Mouse (Mus musculus): ENCODE measurements around the gene Pomgnt1. TPM values are rescaled to one million over a fixed set of nuclear protein-coding genes. Genes with fewer than 3 reads are reported as not detected.

Gene Pomgnt1
- polyA plus RNA-seq, 1 experiment = 40.1 TPM

DNA sequence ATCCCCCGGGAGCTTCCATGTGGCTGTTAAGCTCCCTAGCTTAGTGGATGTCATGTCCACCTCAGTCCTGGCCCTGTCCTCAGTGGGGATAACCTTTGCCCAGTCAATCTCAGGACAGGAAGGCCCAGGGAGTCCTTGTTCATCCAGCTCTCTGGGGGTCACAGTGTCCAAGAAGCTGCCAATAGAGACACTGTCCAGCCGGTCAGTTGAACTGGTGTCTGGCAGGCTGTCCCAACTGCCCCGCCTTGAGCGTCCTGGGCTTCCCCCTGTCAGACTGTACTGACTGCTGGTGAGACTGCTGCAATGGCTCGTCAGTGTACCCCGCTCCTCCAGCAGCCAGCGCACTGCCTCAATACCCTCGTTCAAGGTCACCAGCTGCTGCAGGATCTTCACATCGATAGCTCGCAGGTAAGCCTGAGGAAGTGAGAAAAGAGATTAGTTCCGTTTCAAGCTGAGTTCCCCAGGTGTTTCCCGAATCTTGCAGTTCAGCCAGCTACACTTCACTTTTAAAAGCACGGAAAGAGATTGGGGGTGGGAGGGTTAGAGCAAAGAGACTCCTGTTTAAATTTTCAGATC, 13.9 kb downstream of the Pomgnt1 start:
- no peaks in the 10 kb centered on the region; the same call in 1 of the 2 replicates for H3K4me1 ChIP-seq (replicated peaks; ENCODE audit: control insufficient read depth, insufficient read depth, low read length)
- WGBS = 76% methylated on average over 13 of the region's 13 CpGs
- no peak for DNase-seq
- no peak overlapping the region for H3K27ac ChIP-seq (ENCODE audit: control insufficient read depth, insufficient read depth, low read length)
- H3K36me3 ChIP-seq (ENCODE audit: control insufficient read depth, insufficient read depth, low read length) = no peaks in the 10 kb centered on the region
- no peaks in the 10 kb centered on the region; the same call in 1 of the 2 replicates for H3K27me3 ChIP-seq (ENCODE audit: control insufficient read depth, insufficient read depth, low read length)
- no peak overlapping the region for H3K4me3 ChIP-seq (ENCODE audit: control insufficient read depth, insufficient read depth, low read length)
- no peak for TF ChIP-seq CTCF (IDR thresholded peaks at IDR 0.05; ENCODE audit: borderline replicate concordance, control insufficient read depth, extremely low read depth, insufficient read depth, low read length, poor library complexity)
- TF ChIP-seq POLR2A (IDR thresholded peaks at IDR 0.05; ENCODE audit: control insufficient read depth, extremely low read depth, insufficient read depth, low read length, poor library complexity) = no peak

DNA sequence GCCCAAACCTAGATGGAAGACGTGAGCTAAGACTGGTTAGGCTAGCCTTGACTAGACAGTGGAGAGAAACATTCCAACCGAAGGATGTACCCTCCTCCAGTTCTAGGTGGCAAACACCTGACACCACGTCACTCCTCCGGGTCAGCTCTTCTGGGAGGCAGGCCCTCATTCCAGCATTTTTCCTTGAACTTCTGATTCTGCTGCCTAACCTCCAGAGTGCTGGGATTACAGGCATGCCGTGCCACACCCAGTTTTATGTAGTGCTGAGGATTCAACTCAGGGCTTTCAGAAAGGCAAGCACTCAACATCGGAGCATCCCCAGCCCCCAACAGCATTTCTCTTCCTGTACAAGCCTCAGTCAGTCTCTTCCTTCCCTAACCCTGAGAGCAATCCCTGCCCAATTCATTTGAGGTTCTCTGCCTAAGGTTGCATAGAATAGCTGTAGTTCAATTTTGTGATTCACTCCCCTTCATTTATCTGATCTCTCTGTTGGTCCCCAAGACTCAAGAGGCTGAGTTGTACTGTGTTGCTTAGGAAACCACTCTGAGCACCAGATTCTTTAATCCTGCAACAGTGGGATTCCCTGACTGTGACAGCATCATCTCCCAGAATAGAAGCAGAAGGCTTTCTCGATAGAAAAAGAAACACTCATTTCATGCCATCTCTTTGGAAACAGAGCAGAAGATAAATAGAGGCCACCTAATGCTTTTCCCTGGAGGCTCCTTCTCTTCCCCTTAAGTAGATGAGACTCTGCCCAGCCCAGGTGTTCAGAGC, 17.3 kb downstream of the Pomgnt1 start:
- WGBS = 91% methylated on average over 7 of the region's 7 CpGs
- no peak for DNase-seq
- Histone ChIP-seq H3K4me1 (replicated peaks; ENCODE audit: control insufficient read depth, insufficient read depth, low read length) (peaks cover 10% of the 10 kb centered on the region), H3K27ac (ENCODE audit: control insufficient read depth, insufficient read depth, low read length) (no peak overlapping the region), H3K36me3 (ENCODE audit: control insufficient read depth, insufficient read depth, low read length) (no peaks in the 10 kb centered on the region), H3K27me3 (ENCODE audit: control insufficient read depth, insufficient read depth, low read length) (no peaks in the 10 kb centered on the region; the same call in 1 of the 2 replicates), H3K4me3 (ENCODE audit: control insufficient read depth, insufficient read depth, low read length) (no peak overlapping the region)
- TF ChIP-seq CTCF (IDR thresholded peaks at IDR 0.05; ENCODE audit: borderline replicate concordance, control insufficient read depth, extremely low read depth, insufficient read depth, low read length, poor library complexity) = no peak
- no peak for TF ChIP-seq POLR2A (IDR thresholded peaks at IDR 0.05; ENCODE audit: control insufficient read depth, extremely low read depth, insufficient read depth, low read length, poor library complexity)

DNA sequence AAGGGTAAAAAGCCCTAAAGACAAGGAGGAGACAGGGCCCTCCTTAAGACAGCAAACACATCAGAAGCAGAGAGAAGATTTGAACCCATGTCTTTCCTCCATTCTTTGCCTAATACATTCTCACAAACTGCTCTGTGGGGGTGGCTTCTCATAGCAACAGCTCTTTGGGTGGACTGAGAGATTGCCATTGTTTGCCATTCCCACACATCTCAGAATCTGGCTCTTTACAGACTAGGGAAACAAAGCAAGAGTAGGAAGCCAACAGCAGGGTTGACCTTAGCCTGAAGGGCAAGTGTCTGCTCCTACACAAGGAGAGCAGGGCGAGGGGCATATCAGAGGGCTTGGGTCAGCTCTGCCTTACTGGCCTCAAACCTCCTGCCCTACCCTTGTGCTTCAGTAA, 18.1 kb downstream of the Pomgnt1 start:
- DNase-seq = no peak
- H3K27me3 ChIP-seq (ENCODE audit: control insufficient read depth, insufficient read depth, low read length) = no peaks in the 10 kb centered on the region; the same call in 1 of the 2 replicates
- no peaks in the 10 kb centered on the region for H3K36me3 ChIP-seq (ENCODE audit: control insufficient read depth, insufficient read depth, low read length)
- no peak overlapping the region for H3K27ac ChIP-seq (ENCODE audit: control insufficient read depth, insufficient read depth, low read length)
- H3K4me1 ChIP-seq (replicated peaks; ENCODE audit: control insufficient read depth, insufficient read depth, low read length) = peaks cover 10% of the 10 kb centered on the region
- no peak overlapping the region for H3K4me3 ChIP-seq (ENCODE audit: control insufficient read depth, insufficient read depth, low read length)
- TF ChIP-seq POLR2A (IDR thresholded peaks at IDR 0.05; ENCODE audit: control insufficient read depth, extremely low read depth, insufficient read depth, low read length, poor library complexity) (no peak), CTCF (IDR thresholded peaks at IDR 0.05; ENCODE audit: borderline replicate concordance, control insufficient read depth, extremely low read depth, insufficient read depth, low read length, poor library complexity) (no peak)
- WGBS = 97% methylated on average over 1 of the region's 1 CpGs

DNA sequence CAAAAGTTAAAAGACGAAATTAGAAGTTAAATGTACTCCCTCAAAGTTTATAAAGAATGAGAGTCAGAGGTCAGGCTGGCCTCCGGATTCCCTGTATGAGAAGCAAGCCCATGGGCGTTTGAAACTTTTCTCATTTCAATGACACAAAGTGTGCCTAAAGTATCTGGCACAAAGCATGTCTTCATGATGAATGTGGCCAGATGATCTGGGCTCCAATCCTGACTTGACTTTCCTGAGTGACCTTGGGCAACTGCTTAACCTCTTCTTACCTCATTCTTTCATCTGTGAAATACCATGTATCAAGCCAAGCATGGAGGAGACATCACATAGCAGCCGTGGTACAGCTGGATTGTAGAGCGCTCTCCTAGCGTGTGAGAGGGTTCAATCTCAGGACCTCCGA, 18.6 kb downstream of the Pomgnt1 start:
- Histone ChIP-seq H3K27ac (ENCODE audit: control insufficient read depth, insufficient read depth, low read length) (no peak overlapping the region), H3K36me3 (ENCODE audit: control insufficient read depth, insufficient read depth, low read length) (no peaks in the 10 kb centered on the region), H3K27me3 (ENCODE audit: control insufficient read depth, insufficient read depth, low read length) (no peaks in the 10 kb centered on the region; the same call in 1 of the 2 replicates), H3K4me3 (ENCODE audit: control insufficient read depth, insufficient read depth, low read length) (no peak overlapping the region), H3K4me1 (replicated peaks; ENCODE audit: control insufficient read depth, insufficient read depth, low read length) (peaks cover 10% of the 10 kb centered on the region)
- DNase-seq = no peak
- TF ChIP-seq POLR2A (IDR thresholded peaks at IDR 0.05; ENCODE audit: control insufficient read depth, extremely low read depth, insufficient read depth, low read length, poor library complexity) (no peak), CTCF (IDR thresholded peaks at IDR 0.05; ENCODE audit: borderline replicate concordance, control insufficient read depth, extremely low read depth, insufficient read depth, low read length, poor library complexity) (no peak)
- WGBS = 92% methylated on average over 7 of the region's 7 CpGs

DNA sequence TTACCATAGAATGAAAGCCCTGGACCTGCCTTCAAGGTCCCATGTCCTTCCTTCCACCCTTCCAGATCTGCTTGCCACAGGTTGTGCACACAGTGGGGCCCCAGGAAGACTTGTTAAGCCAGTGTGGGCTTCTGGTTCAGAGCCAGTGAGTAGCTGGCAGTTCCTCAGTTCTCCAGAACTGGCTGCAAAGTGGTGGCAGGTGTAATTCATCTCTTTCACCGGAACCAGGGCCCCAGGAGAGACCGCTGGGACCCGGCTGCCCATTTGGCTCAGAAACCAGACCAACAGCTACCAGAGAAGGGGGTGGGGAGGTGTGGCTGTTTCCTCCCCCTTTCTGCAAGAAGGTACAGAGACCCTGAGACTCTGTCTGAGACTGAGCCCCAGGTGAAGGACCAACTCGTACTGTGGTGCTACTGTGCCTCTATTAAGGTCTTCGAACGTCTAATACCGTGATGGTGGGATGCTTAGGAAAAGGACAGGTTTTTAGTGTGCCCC, 19.7 kb downstream of the Pomgnt1 start:
- no peak for DNase-seq
- TF ChIP-seq CTCF (IDR thresholded peaks at IDR 0.05; ENCODE audit: borderline replicate concordance, control insufficient read depth, extremely low read depth, insufficient read depth, low read length, poor library complexity) (no peak), POLR2A (IDR thresholded peaks at IDR 0.05; ENCODE audit: control insufficient read depth, extremely low read depth, insufficient read depth, low read length, poor library complexity) (no peak)
- Histone ChIP-seq H3K27me3 (ENCODE audit: control insufficient read depth, insufficient read depth, low read length) (no peaks in the 10 kb centered on the region; the same call in 1 of the 2 replicates), H3K4me1 (replicated peaks; ENCODE audit: control insufficient read depth, insufficient read depth, low read length) (peaks cover 10% of the 10 kb centered on the region), H3K27ac (ENCODE audit: control insufficient read depth, insufficient read depth, low read length) (no peak overlapping the region), H3K4me3 (ENCODE audit: control insufficient read depth, insufficient read depth, low read length) (no peak overlapping the region), H3K36me3 (ENCODE audit: control insufficient read depth, insufficient read depth, low read length) (no peaks in the 10 kb centered on the region)
- WGBS = 11% methylated on average over 7 of the region's 7 CpGs

DNA sequence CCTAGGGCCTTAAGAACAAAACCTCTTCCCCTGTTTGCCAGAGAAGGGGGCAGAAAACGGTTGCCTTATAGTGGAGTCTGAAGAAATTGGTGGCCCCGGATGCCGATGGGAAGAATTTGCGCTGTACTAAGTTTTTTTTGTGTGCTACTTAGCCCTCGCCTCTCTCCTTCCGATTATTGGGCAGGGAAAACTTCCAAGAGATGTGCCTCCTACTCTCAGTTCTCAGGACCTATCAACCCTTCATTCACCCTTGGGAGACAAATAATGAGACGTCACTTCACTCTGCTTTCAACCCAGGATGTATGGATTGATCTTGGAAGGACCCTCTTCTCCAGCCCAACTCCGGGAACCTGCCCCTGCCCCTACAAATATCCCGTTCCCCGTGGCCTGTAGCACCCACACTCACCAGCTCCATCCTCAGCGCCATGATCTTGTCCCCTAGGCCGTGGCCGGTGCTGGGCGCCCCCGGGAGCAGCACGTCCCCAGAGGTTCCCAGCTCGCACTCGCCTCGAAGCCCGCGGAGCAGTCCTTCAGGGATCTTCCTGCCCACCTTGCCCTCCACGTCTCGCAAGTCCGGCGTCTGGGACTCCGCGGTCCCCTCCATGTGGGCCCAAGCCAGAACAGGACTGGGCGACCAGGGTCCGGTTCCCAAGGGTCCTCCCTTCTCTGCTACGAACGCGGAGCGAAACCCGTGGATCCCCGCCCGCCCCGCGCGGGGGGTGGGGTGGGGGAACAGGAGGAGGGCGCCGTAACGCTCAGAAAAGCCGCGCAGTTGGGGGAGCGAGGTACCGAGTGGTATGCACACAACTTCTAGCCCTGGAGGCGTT, 20.5 kb downstream of the Pomgnt1 start:
- peaks cover 10% of the 10 kb centered on the region for H3K4me1 ChIP-seq (replicated peaks; ENCODE audit: control insufficient read depth, insufficient read depth, low read length)
- H3K27ac ChIP-seq (ENCODE audit: control insufficient read depth, insufficient read depth, low read length) = no peak overlapping the region
- DNase-seq = peak; percentile 65
- H3K36me3 ChIP-seq (ENCODE audit: control insufficient read depth, insufficient read depth, low read length) = no peaks in the 10 kb centered on the region
- WGBS = 2% methylated on average over 47 of the region's 47 CpGs
- peak overlapping the region; percentile 64 for H3K4me3 ChIP-seq (ENCODE audit: control insufficient read depth, insufficient read depth, low read length)
- H3K27me3 ChIP-seq (ENCODE audit: control insufficient read depth, insufficient read depth, low read length) = no peaks in the 10 kb centered on the region; the same call in 1 of the 2 replicates
- TF ChIP-seq CTCF (IDR thresholded peaks at IDR 0.05; ENCODE audit: borderline replicate concordance, control insufficient read depth, extremely low read depth, insufficient read depth, low read length, poor library complexity) = 0 out of 2 replicates have a peak, but pooled peaks have one; percentile 34
- no peak for TF ChIP-seq POLR2A (IDR thresholded peaks at IDR 0.05; ENCODE audit: control insufficient read depth, extremely low read depth, insufficient read depth, low read length, poor library complexity)
